Mouse (Mus musculus): Measurements from ENCODE around the gene Tbcel. TPM values are rescaled to one million over a fixed set of nuclear protein-coding genes. Genes with fewer than 3 reads are reported as not detected.

Gene Tbcel
- polyA plus RNA-seq, 1 experiment from 2014 or later, result 10.0 TPM

GRCm38 (mm10) chr9:42441234-42441633 lies 66.4 kb downstream of the Tbcel start:
- no peaks in the 10 kb centered on the region for H3K79me2 ChIP-seq (ENCODE audit: inconsistent target)
- no peak overlapping the region for H3K27ac ChIP-seq
- no peak overlapping the region for H3K4me3 ChIP-seq (ENCODE audit: inconsistent target)
- peaks cover 74% of the 10 kb centered on the region for H3K36me3 ChIP-seq (ENCODE audit: inconsistent target)
- 100% methylated on average over 2 of the region's 2 CpGs for WGBS (ENCODE audit: missing documents)

DNA sequence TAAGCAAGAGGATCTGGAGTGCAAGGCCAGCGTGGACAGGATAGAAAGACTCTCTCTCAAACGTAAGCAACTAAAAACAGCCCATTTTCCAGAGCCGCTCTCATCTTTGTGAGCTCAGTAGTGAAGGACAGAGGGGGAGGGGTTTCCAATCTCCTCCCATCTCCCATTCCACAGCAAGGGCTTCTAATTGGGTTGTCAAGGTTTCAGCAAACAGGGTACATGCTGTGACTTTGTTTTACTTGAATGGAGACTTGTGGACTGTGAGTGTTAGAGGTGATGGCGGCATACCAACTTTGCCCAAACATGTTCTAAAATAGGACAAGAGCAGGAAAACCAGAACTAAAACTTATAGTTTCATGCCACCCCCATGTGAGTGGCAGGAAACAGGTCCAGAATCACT lies 68.2 kb downstream of the Tbcel start:
- no peak overlapping the region for H3K4me3 ChIP-seq (ENCODE audit: inconsistent target)
- H3K36me3 ChIP-seq (ENCODE audit: inconsistent target), result peaks cover 67% of the 10 kb centered on the region
- H3K27ac ChIP-seq, result no peak overlapping the region
- no peaks in the 10 kb centered on the region for H3K79me2 ChIP-seq (ENCODE audit: inconsistent target)
- 98% methylated on average over 4 of the region's 4 CpGs for WGBS (ENCODE audit: missing documents)

DNA sequence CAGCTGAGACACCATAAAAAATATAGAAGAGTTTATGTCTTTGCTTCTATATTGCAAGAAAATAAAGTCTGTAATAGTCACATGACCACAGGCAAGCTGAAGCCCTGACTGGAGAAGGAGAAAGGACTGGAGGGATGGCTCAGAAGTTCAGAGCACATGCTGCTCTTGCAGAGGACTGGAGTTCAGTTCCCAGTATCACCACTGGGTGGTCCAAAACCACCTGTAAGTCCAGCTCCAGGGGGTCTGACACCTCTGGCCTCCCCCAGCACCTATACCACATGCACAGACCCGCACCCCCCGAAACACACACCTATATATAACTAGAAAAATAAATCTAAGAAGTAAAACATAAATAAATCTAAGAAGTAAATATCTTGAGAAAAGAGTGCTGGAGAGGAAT lies 75.5 kb downstream of the Tbcel start:
- H3K79me2 ChIP-seq (ENCODE audit: inconsistent target), result no peaks in the 10 kb centered on the region
- 100% methylated on average over 2 of the region's 2 CpGs for WGBS (ENCODE audit: missing documents)

GRCm38 (mm10) chr9:42431606-42432005 lies 76.0 kb downstream of the Tbcel start:
- H3K79me2 ChIP-seq (ENCODE audit: inconsistent target), result no peaks in the 10 kb centered on the region
- peaks cover 30% of the 10 kb centered on the region for H3K36me3 ChIP-seq (ENCODE audit: inconsistent target)
- no peak overlapping the region for H3K4me3 ChIP-seq (ENCODE audit: inconsistent target)
- 87% methylated on average over 2 of the region's 2 CpGs for WGBS (ENCODE audit: missing documents)
- H3K27ac ChIP-seq, result no peak overlapping the region

More for the DNA sequence above, 75.5 kb downstream of the Tbcel start:
- Histone ChIP-seq H3K36me3 (ENCODE audit: inconsistent target) (peaks cover 34% of the 10 kb centered on the region), H3K4me3 (ENCODE audit: inconsistent target) (no peak overlapping the region), H3K27ac (no peak overlapping the region)

DNA sequence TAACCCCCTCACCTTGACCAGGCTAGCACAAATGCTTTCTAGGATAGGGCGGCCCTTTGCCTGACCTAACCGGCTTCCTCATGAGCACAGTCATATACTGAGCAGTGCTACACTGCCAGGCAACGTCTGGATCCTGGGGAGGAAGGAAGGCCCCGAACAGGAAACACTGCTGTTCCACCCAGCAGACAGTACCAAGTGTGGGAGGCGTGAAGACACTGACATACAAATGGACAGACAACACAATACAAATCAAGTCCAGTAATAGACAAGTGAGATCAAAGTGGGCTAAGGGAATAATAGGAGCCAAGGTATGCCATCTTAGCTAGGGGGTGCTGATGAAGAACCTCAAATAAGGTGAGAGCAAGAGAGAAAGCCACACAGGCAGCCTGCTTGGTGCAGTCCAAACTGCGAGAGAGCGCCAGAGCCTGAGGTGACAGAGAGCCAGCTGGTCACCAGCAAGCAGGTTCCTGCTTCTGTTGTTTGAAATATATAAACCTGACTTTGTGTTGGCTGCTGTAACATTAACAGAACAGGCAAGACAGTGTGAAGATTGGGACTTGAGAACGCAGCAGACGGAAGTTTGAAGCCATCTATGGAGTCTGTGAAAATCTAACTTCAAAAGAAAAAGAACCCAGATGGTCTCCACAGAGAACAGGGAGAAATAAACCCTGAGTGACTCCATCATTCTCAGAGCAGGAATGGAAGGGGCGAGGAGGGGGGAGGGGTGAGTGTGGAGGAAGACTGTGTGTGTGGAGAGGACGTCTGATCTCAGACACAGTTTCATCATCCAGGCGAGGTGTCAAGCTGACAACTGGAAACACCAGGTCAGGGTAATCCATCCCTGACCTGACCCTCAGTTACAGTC lies 79.3 kb downstream of the Tbcel start:
- Histone ChIP-seq H3K36me3 (ENCODE audit: inconsistent target) (peaks cover 10% of the 10 kb centered on the region; the same call in 1 of the 2 replicates), H3K4me3 (ENCODE audit: inconsistent target) (no peak overlapping the region), H3K27ac (no peak overlapping the region), H3K79me2 (ENCODE audit: inconsistent target) (no peaks in the 10 kb centered on the region)
- 50% methylated on average over 12 of the region's 12 CpGs for WGBS (ENCODE audit: missing documents)

- H3K4me3 ChIP-seq (ENCODE audit: inconsistent target), result no peak overlapping the region
- WGBS (ENCODE audit: missing documents), result 97% methylated on average over 10 of the region's 10 CpGs
- no peak overlapping the region for H3K27ac ChIP-seq
- peaks cover 10% of the 10 kb centered on the region; the same call in 1 of the 2 replicates for H3K36me3 ChIP-seq (ENCODE audit: inconsistent target)
- H3K79me2 ChIP-seq (ENCODE audit: inconsistent target), result no peaks in the 10 kb centered on the region
Observed at GRCm38 (mm10) chr9:42426661-42427358, 80.8 kb downstream of the Tbcel start.

GRCm38 (mm10) chr9:42423649-42424048 lies 84.0 kb downstream of the Tbcel start:
- peaks cover 3% of the 10 kb centered on the region; the same call in 1 of the 2 replicates for H3K36me3 ChIP-seq (ENCODE audit: inconsistent target)
- H3K27ac ChIP-seq, result no peak overlapping the region
- no peaks in the 10 kb centered on the region for H3K79me2 ChIP-seq (ENCODE audit: inconsistent target)
- no peak overlapping the region for H3K4me3 ChIP-seq (ENCODE audit: inconsistent target)
- 81% methylated on average over 2 of the region's 2 CpGs for WGBS (ENCODE audit: missing documents)

DNA sequence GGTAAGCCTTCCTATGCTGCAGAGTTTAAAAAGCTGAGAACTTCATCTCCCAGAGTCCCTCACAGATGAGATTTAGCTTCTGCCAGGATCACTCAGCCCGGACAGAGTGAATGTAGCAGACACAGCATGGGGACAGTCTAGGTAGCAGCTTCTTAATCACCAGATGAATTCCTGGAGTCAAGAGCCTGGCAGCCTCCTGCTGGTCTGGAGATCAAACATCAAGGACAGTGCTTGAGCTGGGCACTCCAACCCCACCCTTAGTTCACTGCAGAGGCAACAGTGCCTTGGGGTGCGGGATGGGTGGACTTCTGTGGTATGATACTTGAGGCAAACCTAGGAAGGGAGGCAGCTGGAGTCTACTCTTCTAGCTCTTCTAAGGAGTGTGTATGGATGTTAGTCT lies 87.9 kb downstream of the Tbcel start:
- 97% methylated on average over 2 of the region's 2 CpGs for WGBS (ENCODE audit: missing documents)
- Histone ChIP-seq H3K79me2 (ENCODE audit: inconsistent target) (no peaks in the 10 kb centered on the region), H3K4me3 (ENCODE audit: inconsistent target) (no peak overlapping the region), H3K27ac (no peak overlapping the region), H3K36me3 (ENCODE audit: inconsistent target) (peaks cover 15% of the 10 kb centered on the region; the same call in 1 of the 2 replicates)

DNA sequence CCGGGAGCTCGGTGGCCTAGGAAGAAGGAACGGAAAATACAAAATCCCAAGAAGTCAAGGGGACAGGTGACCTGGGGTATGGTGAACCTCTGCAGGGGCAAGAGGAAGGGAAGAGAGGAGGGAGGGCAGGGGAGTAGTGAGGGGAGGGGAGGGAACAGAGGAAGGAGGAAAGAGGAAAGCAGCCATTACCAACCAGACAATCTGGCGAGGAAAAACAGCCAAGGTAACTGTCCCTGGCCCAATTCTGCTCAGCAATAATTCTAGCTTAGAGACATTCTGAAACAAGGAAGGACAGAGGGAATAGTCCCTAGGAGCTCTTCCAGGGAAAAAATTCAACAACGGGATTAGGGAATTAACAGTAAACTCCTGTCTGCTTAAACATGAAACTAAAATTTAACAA lies 88.8 kb downstream of the Tbcel start:
- Histone ChIP-seq H3K4me3 (ENCODE audit: inconsistent target) (no peak overlapping the region), H3K36me3 (ENCODE audit: inconsistent target) (peaks cover 18% of the 10 kb centered on the region; the same call in 1 of the 2 replicates), H3K27ac (no peak overlapping the region), H3K79me2 (ENCODE audit: inconsistent target) (no peaks in the 10 kb centered on the region)
- 81% methylated on average over 5 of the region's 5 CpGs for WGBS (ENCODE audit: missing documents)

- 90% methylated on average over 12 of the region's 12 CpGs for WGBS (ENCODE audit: missing documents)
- H3K4me3 ChIP-seq (ENCODE audit: inconsistent target), result no peak overlapping the region
- H3K79me2 ChIP-seq (ENCODE audit: inconsistent target), result no peaks in the 10 kb centered on the region
- H3K27ac ChIP-seq, result no peak overlapping the region
- H3K36me3 ChIP-seq (ENCODE audit: inconsistent target), result peaks cover 18% of the 10 kb centered on the region; the same call in 1 of the 2 replicates
Observed at GRCm38 (mm10) chr9:42417352-42417952, 90.2 kb downstream of the Tbcel start.

- H3K36me3 ChIP-seq (ENCODE audit: inconsistent target), result peaks cover 15% of the 10 kb centered on the region; the same call in 1 of the 2 replicates
- H3K27ac ChIP-seq, result no peak overlapping the region
- WGBS (ENCODE audit: missing documents), result no CpG with 5 or more reads among the region's 1 CpGs
- no peak overlapping the region for H3K4me3 ChIP-seq (ENCODE audit: inconsistent target)
- H3K79me2 ChIP-seq (ENCODE audit: inconsistent target), result no peaks in the 10 kb centered on the region
Observed at GRCm38 (mm10) chr9:42415184-42415583, 92.4 kb downstream of the Tbcel start.

DNA sequence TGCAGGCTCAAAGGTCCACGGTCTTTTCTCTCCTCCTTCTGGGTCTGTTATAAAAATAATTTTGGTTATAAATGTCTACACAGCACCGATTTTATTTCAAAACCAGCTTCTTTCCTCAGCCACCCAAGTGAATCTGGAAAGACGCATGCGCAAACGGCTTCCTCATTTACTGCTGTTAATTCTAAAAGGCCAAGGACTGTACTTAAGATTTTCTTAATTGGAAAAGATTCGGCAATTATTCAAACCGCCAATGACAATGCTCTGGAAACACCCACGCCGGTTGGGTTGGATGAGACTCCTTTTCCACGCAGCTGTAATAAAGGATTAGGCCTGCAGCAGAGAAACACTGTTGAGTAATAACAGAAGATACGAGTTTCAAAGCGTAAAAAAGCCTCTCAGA lies 94.3 kb downstream of the Tbcel start:
- WGBS (ENCODE audit: missing documents), result 94% methylated on average over 12 of the region's 12 CpGs
- Histone ChIP-seq H3K27ac (no peak overlapping the region), H3K36me3 (ENCODE audit: inconsistent target) (peaks cover 15% of the 10 kb centered on the region; the same call in 1 of the 2 replicates), H3K4me3 (ENCODE audit: inconsistent target) (no peak overlapping the region), H3K79me2 (ENCODE audit: inconsistent target) (no peaks in the 10 kb centered on the region)

- Histone ChIP-seq H3K36me3 (ENCODE audit: inconsistent target) (peaks cover 15% of the 10 kb centered on the region; the same call in 1 of the 2 replicates), H3K27ac (no peak overlapping the region), H3K4me3 (ENCODE audit: inconsistent target) (no peak overlapping the region), H3K79me2 (ENCODE audit: inconsistent target) (no peaks in the 10 kb centered on the region)
- WGBS (ENCODE audit: missing documents), result 97% methylated on average over 6 of the region's 6 CpGs
Observed at GRCm38 (mm10) chr9:42411296-42411695, 96.3 kb downstream of the Tbcel start.

DNA sequence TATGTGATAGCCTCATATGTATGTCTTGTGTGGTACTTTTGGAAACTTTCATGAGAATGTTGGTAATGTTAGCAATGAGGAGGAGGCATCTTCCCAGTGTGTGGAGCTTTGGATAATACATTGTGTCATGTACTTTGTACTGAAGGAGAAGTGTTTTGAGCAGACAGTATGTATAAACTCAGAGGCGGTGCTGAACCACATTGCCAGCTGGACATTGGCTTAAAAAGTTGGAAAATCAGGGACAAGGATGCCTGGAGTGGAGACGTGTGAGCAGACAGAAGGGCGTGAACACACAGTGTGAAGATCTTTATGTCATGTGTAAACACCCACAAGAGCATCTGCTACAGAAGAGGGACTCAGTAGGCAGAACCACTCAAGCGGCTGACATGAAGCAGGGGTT lies 101.9 kb downstream of the Tbcel start:
- 97% methylated on average over 4 of the region's 4 CpGs for WGBS (ENCODE audit: missing documents)
- Histone ChIP-seq H3K27ac (no peak overlapping the region), H3K4me3 (ENCODE audit: inconsistent target) (no peak overlapping the region), H3K79me2 (ENCODE audit: inconsistent target) (no peaks in the 10 kb centered on the region), H3K36me3 (ENCODE audit: inconsistent target) (no peaks in the 10 kb centered on the region)

DNA sequence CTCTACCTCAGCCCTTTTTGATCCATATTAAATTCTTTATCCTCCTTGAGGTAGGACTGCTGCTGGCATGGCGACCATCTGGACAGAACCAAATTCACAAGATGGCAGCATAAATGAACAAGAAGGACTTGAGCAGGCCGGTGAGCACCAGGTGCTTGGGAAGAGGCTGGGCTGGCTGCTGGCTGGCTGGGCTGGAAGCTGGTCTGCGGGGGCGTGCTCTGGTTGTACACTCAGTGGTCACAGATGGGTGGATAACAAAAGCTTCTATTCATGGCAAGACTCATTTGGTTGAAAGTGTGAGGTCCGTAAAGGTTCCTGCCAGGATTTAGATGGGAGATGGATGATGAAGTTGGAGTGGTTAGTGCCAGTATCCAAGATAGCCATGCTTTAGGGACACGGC lies 106.1 kb downstream of the Tbcel start:
- H3K36me3 ChIP-seq (ENCODE audit: inconsistent target), result no peaks in the 10 kb centered on the region
- WGBS (ENCODE audit: missing documents), result 93% methylated on average over 6 of the region's 6 CpGs
- no peaks in the 10 kb centered on the region for H3K79me2 ChIP-seq (ENCODE audit: inconsistent target)
- H3K27ac ChIP-seq, result no peak overlapping the region
- H3K4me3 ChIP-seq (ENCODE audit: inconsistent target), result no peak overlapping the region
